Comparison of ENCODE assay signal across 22 mouse cellular contexts in genomic region chr1:151887126-151887525, GRCm38 (mm10).
A peak's percentile ranks its signal among the peaks of the same experiment; 100 is the strongest.
DNase-seq lines count a peak whose midpoint lies in the region; ATAC-seq lines count a peak whose summit lies in the region.
"Had no signal": no experiment of that assay in that cellular context is flagged by ENCODE, and none has a peak within 500 bp of the region (broad histone marks: within the 10 kb centered on the region; RNA-seq: fewer than 3 reads in every experiment).

No protein-coding gene starts in this region.

- H3K36me3 ChIP-seq in embryonic facial prominence, embryonic 13.5 days = no peaks in the 10 kb centered on the region
- no peaks in the 10 kb centered on the region; the same call in 1 of the 2 replicates for H3K36me3 ChIP-seq in embryonic facial prominence, embryonic 10.5 days (replicated peaks)
- no peaks in the 10 kb centered on the region for H3K36me3 ChIP-seq in intestine, embryonic 16.5 days (ENCODE audit: control insufficient read depth, insufficient read depth, low read length)
- H3K36me3 ChIP-seq in intestine, embryonic 15.5 days = no peaks in the 10 kb centered on the region
- no peaks in the 10 kb centered on the region for H3K36me3 ChIP-seq in hindbrain, embryonic 12.5 days
- H3K36me3 ChIP-seq: forebrain, embryonic 15.5 days; heart, embryonic 12.5 days; midbrain, embryonic 15.5 days; neural tube, embryonic 13.5 days had no signal

- peaks cover 62% of the 10 kb centered on the region for H3K4me1 ChIP-seq in embryonic facial prominence, embryonic 13.5 days
- peaks cover 17% of the 10 kb centered on the region for H3K4me1 ChIP-seq in embryonic facial prominence, embryonic 10.5 days
- H3K4me1 ChIP-seq in intestine, embryonic 16.5 days (ENCODE audit: control insufficient read depth, insufficient read depth, low read length) = peaks cover 22% of the 10 kb centered on the region
- H3K4me1 ChIP-seq in intestine, embryonic 15.5 days (replicated peaks) = peaks cover 22% of the 10 kb centered on the region; the same call in 1 of the 2 replicates
- peaks cover 13% of the 10 kb centered on the region for H3K4me1 ChIP-seq in hindbrain, embryonic 12.5 days

- WGBS in embryonic facial prominence, embryonic 13.5 days = 78% methylated on average over 10 of the region's 10 CpGs
- 90% methylated on average over 10 of the region's 10 CpGs for WGBS in embryonic facial prominence, embryonic 10.5 days
- WGBS in intestine, embryonic 16.5 days = 69% methylated on average over 10 of the region's 10 CpGs
- WGBS in intestine, embryonic 15.5 days = 73% methylated on average over 10 of the region's 10 CpGs
- 91% methylated on average over 10 of the region's 10 CpGs for WGBS in hindbrain, embryonic 12.5 days

- intact Hi-C loops in left cerebral cortex, postnatal 14 days (cut with DNase I) = no loop called here

- peak overlapping the region; percentile 83 for H3K27ac ChIP-seq in embryonic facial prominence, embryonic 13.5 days
- no peak overlapping the region for H3K27ac ChIP-seq in embryonic facial prominence, embryonic 10.5 days (replicated peaks)
- 0 out of 2 replicates have a peak overlapping the region, but pooled peaks have one; percentile 2 for H3K27ac ChIP-seq in intestine, embryonic 16.5 days (ENCODE audit: low read length)
- H3K27ac ChIP-seq in intestine, embryonic 15.5 days = no peak overlapping the region
- H3K27ac ChIP-seq in hindbrain, embryonic 12.5 days = no peak overlapping the region
- H3K27ac ChIP-seq: forebrain, embryonic 15.5 days; macrophage; midbrain, embryonic 15.5 days; neural tube, embryonic 13.5 days had no signal

- no peak overlapping the region for H3K4me2 ChIP-seq in embryonic facial prominence, embryonic 13.5 days
- H3K4me2 ChIP-seq in intestine, embryonic 16.5 days (ENCODE audit: low read depth, low read length) = no peak overlapping the region
- H3K4me2 ChIP-seq in intestine, embryonic 15.5 days (replicated peaks) = no peak overlapping the region
- no peak overlapping the region for H3K4me2 ChIP-seq in hindbrain, embryonic 12.5 days (replicated peaks)
- H3K4me2 ChIP-seq: forebrain, embryonic 15.5 days; heart, embryonic 12.5 days; liver, embryonic 11.5 days; midbrain, embryonic 15.5 days; neural tube, embryonic 13.5 days had no signal

- H3K9ac ChIP-seq in embryonic facial prominence, embryonic 13.5 days = no peak overlapping the region
- no peak overlapping the region for H3K9ac ChIP-seq in intestine, embryonic 16.5 days (ENCODE audit: low read depth, low read length)
- H3K9ac ChIP-seq in intestine, embryonic 15.5 days = no peak overlapping the region
- H3K9ac ChIP-seq in hindbrain, embryonic 12.5 days = no peak overlapping the region
- H3K9ac ChIP-seq: forebrain, embryonic 15.5 days; heart, embryonic 12.5 days; liver, postnatal 0 days; midbrain, embryonic 15.5 days; neural tube, embryonic 13.5 days had no signal

- no peak for ATAC-seq in embryonic facial prominence, embryonic 13.5 days (ENCODE audit: insufficient number of reproducible peaks, insufficient read depth, low FRiP score, low TSS enrichment, low read depth)
- ATAC-seq in intestine, embryonic 16.5 days = no peak
- no peak for ATAC-seq in intestine, embryonic 15.5 days
- ATAC-seq in hindbrain, embryonic 12.5 days (ENCODE audit: low FRiP score) = no peak
- ATAC-seq: forebrain, embryonic 15.5 days; liver, postnatal 0 days; midbrain, embryonic 15.5 days had no signal

- no peaks in the 10 kb centered on the region for H3K27me3 ChIP-seq in embryonic facial prominence, embryonic 13.5 days
- H3K27me3 ChIP-seq in embryonic facial prominence, embryonic 10.5 days (replicated peaks; ENCODE audit: low read depth, poor library complexity, severe bottlenecking) = no peaks in the 10 kb centered on the region
- no peaks in the 10 kb centered on the region for H3K27me3 ChIP-seq in intestine, embryonic 16.5 days (replicated peaks; ENCODE audit: control insufficient read depth, insufficient read depth, low read length)
- no peaks in the 10 kb centered on the region for H3K27me3 ChIP-seq in intestine, embryonic 15.5 days (replicated peaks)
- no peaks in the 10 kb centered on the region for H3K27me3 ChIP-seq in hindbrain, embryonic 12.5 days
- H3K27me3 ChIP-seq: forebrain, embryonic 15.5 days; heart, embryonic 12.5 days; midbrain, embryonic 15.5 days; neural tube, embryonic 13.5 days had no signal

- H3K9me3 ChIP-seq in embryonic facial prominence, embryonic 13.5 days = no peaks in the 10 kb centered on the region
- H3K9me3 ChIP-seq in embryonic facial prominence, embryonic 10.5 days = no peaks in the 10 kb centered on the region
- H3K9me3 ChIP-seq in intestine, embryonic 16.5 days (ENCODE audit: control insufficient read depth, low read length) = no peaks in the 10 kb centered on the region
- H3K9me3 ChIP-seq in intestine, embryonic 15.5 days = no peaks in the 10 kb centered on the region
- H3K9me3 ChIP-seq in hindbrain, embryonic 12.5 days (replicated peaks) = no peaks in the 10 kb centered on the region
- H3K9me3 ChIP-seq: forebrain, embryonic 15.5 days; heart, embryonic 12.5 days; midbrain, embryonic 15.5 days; neural tube, embryonic 13.5 days had no signal

- no peak for DNase-seq in embryonic facial prominence, embryonic 10.5 days (ENCODE audit: low spot score)
- peak; percentile 49 to 59 for DNase-seq in adrenal gland, adult 18-20 months (ENCODE audit: low spot score in 2 of 2)
- DNase-seq in adrenal gland, postnatal 25 days = peak; percentile 73
- no peak for DNase-seq in left cerebral cortex, postnatal 14 days (ENCODE audit: low spot score in 2 of 2)
- DNase-seq: cerebellum, adult 11-12 months; kidney, adult 8-10 months; kidney, postnatal 14 days; liver, postnatal 0 days; retina, postnatal 1 day; right cerebral cortex, postnatal 25 days; thymus, adult 2 months; thymus, postnatal 4 days had no signal

- H3K4me3 ChIP-seq in embryonic facial prominence, embryonic 13.5 days = no peak overlapping the region
- H3K4me3 ChIP-seq in embryonic facial prominence, embryonic 10.5 days = no peak overlapping the region
- H3K4me3 ChIP-seq in intestine, embryonic 16.5 days (ENCODE audit: low read length) = no peak overlapping the region
- H3K4me3 ChIP-seq in intestine, embryonic 15.5 days (replicated peaks) = no peak overlapping the region
- H3K4me3 ChIP-seq in hindbrain, embryonic 12.5 days = no peak overlapping the region
- H3K4me3 ChIP-seq: forebrain, embryonic 15.5 days; heart, embryonic 12.5 days; midbrain, embryonic 15.5 days; neural tube, embryonic 13.5 days had no signal

Comparison
In these comparisons a context has a peak if more than half of its experiments do, and no peak if none do; other contexts are left out.
1. H3K27ac ChIP-seq: peak in embryonic facial prominence, embryonic 13.5 days (single experiment) and intestine, embryonic 16.5 days (single experiment); none in embryonic facial prominence, embryonic 10.5 days (single experiment), intestine, embryonic 15.5 days (single experiment) and hindbrain, embryonic 12.5 days (single experiment).
2. DNase-seq: peak in adrenal gland, adult 18-20 months (2 of 2) and adrenal gland, postnatal 25 days (single experiment); none in embryonic facial prominence, embryonic 10.5 days (single experiment) and left cerebral cortex, postnatal 14 days (0 of 2).